Mouse (Mus musculus) layer of hippocampus, adult 11-12 months (tissue): Measurements from ENCODE around the gene Atxn1.

Experiments
- DNase-seq: peaks from one replicate; pipeline ENCODE4 v3.0.0; 2022; ENCODE audit warnings: low spot score

The Atxn1 gene

GRCm38 (mm10) chr13:45680651-45681050 lies 284.2 kb downstream of the Atxn1 start:
- DNase-seq = no peak

GRCm38 (mm10) chr13:45679096-45679495 lies 285.7 kb downstream of the Atxn1 start:
- DNase-seq = no peak

DNA sequence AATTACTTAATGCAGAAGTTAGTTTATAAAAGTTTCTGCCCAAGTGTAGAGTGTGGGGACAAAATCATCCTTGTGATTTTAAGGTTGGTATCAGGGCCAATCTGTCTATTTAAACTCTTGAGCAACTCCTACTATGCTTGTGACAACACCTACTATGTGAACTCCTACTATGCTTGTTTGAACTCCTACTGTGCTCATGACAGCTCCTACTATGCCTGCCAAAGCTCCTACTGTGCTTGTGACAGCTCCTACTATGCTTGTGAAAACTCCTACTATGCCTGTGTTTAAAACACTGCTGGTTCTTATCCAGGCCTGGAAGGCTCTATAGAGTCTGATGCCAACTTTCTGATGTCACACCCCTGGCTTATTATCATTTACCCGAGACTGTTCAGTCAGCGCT lies 292.2 kb downstream of the Atxn1 start:
- DNase-seq = no peak

DNA sequence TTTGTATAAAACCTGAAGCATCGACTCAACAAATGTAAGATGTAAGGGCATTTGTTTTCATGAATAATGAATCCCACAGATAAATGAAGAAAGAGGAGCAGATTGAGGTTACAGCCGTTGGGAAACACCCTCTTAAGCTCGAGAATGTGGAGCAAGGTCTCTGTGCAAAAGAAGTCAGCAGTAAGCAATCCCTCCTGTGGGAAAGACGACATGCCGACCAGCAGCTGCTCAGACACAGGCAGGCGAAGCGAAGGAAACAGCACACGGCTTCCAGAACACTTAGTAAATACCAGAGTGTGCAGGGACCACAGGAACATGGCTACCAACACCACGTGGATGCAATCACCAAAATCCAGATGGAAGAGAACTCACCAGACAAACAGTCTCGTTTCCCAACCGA lies 294.8 kb downstream of the Atxn1 start:
- peak; percentile 32 for DNase-seq

GRCm38 (mm10) chr13:45662852-45663251 lies 302.0 kb downstream of the Atxn1 start:
- no peak for DNase-seq

DNA sequence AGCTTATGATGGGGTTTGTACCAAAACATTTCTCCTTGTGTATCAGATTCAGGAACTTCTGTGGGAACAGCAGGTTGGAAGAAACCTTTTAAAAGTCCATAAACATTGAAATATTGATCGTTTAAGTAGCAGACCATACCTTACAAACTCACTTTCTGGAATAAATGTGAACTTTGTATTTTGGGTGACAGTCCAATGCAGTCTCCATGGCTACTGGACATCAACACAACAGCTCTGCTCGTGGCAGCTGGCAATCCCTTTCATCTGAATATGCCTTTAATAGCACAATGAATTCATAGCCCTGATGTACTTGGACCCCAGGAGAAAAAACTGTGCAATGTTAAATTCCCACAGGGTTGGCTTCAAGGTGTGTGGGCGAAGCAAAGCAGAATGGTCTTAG lies 302.6 kb downstream of the Atxn1 start:
- DNase-seq = no peak

DNA sequence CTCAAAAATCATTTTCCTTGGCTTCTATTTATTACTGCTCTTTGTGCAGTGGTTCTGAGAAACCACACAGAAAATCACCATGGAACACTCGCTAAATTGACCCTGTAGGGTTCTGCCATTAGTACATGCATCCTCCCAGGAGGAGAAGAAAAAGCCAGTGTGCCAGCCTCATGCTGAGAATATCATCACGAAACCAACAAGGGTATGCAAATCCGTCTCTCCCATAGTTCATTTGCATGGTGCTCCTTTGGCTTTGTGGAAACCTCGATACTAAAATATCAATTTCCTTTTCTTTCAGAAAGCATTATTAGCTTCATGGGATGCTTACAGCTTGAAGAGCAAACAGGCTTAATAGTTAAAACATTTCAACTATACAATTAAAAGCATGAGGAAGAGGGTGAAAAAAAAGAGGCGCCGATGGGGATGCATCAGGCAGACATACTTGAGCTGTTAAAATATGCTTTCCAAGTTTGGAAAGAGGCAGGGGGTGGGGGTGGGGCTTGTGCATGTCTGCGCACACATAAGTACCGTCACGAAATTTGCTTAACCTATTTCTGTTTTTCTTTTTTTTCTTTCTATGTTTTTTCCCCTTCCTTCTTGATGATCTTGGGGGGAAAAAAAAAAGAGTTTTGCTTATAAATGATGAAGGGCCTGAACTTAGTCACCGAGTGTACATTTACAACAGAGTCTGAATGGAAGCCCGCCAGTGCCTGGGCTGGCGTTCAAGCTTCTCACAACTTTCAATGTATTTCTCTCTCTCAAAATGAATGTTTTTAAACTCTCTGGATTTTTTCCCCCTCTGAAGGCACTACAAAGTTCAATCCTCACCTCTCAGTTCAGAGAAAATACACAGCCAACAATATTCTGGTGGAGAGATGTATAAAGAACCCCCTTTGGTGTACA lies 303.3 kb downstream of the Atxn1 start:
- DNase-seq = no peak

- DNase-seq = no peak
These were observed 305.0 kb downstream of the Atxn1 start for GRCm38 (mm10) chr13:45659813-45660212.

GRCm38 (mm10) chr13:45658343-45658742 lies 306.5 kb downstream of the Atxn1 start:
- no peak for DNase-seq

DNA sequence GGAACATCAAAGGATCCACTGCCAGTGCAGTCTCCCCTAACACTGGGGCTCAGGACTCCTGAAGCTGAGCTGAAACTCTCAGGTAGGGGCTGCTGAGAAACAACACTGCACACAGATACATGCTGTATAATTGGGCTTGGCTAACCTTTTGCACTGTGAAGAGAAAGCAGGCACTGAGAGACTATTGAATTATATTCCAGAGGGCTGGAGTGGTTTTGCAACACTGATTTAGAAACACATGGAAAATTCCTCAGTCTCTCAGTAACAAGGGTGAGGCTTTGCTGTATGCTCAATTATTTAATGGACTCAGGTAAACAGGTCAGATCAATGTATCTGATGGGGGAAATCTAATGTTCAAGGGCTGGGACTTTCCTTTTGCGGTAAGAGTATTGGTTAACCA lies 307.6 kb downstream of the Atxn1 start:
- DNase-seq = no peak

- DNase-seq = no peak
These were observed 313.1 kb downstream of the Atxn1 start for GRCm38 (mm10) chr13:45651652-45652241.

DNA sequence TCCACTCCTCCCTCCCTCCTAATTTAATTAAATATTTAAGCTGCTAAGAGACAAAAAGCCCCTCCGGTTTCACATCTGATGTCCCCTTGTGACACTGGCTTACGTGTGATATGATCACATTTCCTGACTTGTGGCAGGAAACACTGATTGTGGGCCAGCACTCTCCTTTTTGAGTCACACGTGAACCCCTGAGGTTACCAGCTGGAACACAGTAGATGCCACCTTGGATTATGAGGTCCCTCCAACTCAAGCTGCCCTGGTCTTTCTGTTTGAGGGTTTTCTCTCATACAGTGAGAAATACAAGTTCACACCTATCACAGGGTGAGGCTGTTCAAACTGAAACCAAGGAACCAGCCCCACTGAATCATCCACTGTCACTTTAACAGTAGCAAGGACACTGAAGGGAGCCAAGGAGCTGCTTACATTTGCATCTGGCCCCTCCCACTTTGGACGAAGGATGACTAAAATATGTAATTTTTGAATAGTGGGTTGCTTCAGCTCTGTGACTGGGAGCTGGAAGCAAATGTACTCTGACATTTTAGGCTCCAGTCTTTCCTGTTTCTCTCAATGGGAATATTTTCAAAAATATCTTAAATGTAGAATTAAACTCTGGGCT lies 315.5 kb downstream of the Atxn1 start:
- DNase-seq = no peak

DNA sequence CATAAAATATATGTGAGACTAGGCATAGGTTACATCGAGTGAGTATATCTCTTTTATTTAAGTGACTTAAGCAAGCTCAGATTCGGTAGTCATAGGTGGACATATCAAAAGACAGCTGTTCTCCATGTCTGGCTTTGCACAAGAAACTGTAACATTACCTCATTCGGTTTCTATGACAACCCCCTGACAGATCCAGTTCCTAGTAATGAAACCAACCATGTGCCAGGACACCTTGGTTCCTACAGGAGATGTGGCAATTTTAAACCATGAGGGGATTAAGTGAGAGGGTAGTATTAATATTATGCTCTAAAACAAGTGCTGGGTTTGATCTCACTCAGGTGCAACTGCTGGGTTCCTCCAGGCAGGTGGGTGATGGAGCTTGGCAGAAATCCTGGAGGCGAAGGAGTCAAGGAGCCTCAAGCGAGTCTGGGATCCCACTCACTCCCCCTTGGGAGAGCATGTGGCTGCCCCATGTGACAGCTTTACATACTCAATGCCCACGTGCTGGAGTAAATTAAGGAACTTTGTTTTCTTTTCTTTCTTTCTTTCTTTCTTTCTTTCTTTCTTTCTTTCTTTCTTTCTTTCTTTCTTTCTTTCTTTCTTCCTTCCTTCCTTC lies 320.9 kb downstream of the Atxn1 start:
- no peak for DNase-seq

DNA sequence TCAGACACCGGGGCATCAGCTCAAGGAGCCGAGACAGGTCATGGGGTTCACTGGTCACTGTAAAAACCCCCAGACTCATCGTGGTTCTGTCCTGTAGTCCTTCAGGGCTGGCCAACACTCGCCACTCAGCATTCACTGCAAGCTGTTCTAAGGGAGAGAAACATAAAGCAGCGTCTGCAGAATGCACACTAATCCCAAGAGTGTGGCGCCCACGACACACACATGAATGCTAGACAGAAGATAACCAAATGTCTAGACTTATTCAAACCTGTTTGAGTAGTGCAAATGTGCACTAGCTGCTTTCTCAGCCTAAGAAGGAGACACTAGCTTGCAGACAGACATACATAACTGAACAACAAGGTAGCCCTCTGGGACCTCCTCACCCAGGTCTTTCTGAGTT lies 321.9 kb downstream of the Atxn1 start:
- DNase-seq = no peak

DNA sequence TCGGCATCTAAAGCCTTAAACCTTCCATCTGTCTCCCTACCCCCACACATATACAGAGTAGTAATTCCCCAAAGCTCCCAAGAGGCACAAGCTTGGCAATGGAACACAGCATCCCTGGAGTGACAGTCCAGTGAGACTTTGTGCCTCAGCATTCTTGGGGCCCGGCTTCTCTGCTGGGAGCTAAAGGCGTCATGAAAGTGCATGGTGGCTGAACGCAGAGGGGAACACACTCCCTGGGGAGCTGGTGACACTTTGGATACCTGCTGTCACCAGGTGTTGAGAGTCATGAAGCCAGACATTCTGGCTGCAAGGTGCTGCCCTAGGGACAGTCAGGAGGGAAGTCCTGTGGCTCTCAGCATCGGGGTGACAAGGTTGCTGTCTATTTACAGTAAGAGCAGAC lies 324.4 kb downstream of the Atxn1 start:
- DNase-seq = no peak

DNA sequence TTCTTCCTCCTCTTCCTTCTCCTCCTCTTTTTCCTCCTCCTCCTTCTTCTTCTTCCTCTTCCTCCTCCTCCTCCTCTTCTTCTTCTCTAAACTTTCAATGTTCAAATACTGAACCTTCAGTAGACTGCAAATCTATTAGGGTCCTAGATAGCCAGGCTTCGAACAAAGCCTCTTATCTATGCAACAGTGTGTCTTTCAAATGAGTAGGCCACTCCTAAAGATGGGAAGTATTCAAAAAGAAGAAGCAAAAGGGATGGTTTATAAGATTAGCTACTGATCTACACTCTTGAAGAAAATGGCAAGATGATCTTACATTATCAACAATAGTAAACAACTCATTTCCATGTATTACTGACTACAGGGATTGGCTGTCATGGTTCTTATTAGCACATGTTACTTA lies 326.5 kb downstream of the Atxn1 start:
- no peak for DNase-seq

DNA sequence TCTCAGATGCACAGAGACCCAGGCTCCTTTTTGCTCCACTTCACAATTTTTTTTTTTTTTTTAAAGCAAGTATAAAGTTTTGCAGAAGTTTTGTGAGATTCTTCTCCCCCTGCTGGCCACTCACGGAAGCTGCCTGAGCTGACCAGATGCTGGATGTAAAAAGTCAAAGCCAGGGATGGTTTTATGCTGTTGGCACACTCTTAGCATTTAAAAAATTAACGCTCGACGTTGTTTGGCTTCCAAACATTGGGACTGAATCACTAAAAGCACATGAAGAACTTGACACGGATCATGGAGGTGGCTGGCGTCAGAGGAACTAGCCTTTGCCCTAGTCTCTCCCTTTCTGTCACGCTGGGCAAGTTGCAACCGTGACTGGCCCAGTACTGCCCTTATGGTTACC lies 327.5 kb downstream of the Atxn1 start:
- DNase-seq = no peak

GRCm38 (mm10) chr13:45636435-45636834 lies 328.4 kb downstream of the Atxn1 start:
- no peak for DNase-seq

DNA sequence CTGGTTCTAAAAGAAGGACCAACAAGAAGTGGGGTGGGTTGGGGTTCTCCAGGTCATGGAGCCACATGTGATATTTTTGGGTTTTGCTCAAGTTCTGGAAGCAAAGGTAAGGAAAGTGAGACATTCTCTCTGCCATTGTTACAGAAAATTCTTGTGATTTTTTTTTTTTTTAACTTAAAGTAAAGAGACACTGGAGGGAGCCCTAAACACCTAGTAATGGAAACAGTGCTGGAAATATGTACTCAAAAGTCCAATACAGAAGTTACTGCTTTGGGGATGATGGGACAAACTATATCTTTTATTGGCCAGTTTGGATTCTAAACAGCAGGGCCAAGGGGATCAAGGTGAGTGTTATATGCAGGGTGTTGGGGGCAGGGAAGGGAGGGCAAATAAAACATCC lies 330.9 kb downstream of the Atxn1 start:
- DNase-seq = no peak

GRCm38 (mm10) chr13:45632133-45632532 lies 332.7 kb downstream of the Atxn1 start:
- DNase-seq = no peak

- DNase-seq = no peak
These were observed 334.1 kb downstream of the Atxn1 start for GRCm38 (mm10) chr13:45630518-45631290.

- DNase-seq = no peak
These were observed 335.1 kb downstream of the Atxn1 start for GRCm38 (mm10) chr13:45629750-45630149.
